Mouse (Mus musculus) CH12.LX (cell line): ENCODE measurements around the gene Gm17334. TPM values are rescaled to one million over a fixed set of nuclear protein-coding genes. Genes with fewer than 3 reads are reported as not detected.

Experiments used
- DNase-seq: peaks from one replicate; pipeline ENCODE4 v3.0.0-alpha.2; 2013; ENCODE audit errors: extremely low read depth
- H3K27ac ChIP-seq: 2 replicates; pipeline ENCODE4 v1.5.1; 2012; ENCODE audit warnings: low read depth, mild to moderate bottlenecking, control low read depth, moderate library complexity; ENCODE audit not compliant: insufficient read depth
- H3K27me3 ChIP-seq: replicated peaks from 2 replicates; pipeline ENCODE3; 2012; ENCODE audit warnings: inconsistent platforms
- H3K36me3 ChIP-seq, 2 experiments: replicated peaks in 1 of 2; 2 replicates each; pipeline versions ENCODE3 to v1.6.1; 2012; ENCODE audit warnings: inconsistent platforms in 1 of 2, low read length in 1 of 2, mild to moderate bottlenecking in 1 of 2, mixed read lengths in 1 of 2, moderate library complexity in 1 of 2; ENCODE audit not compliant: control insufficient read depth in 1 of 2, insufficient read depth in 1 of 2
- H3K4me1 ChIP-seq, 2 experiments: 2 replicates each; pipeline ENCODE4 v1.6.1; 2012; ENCODE audit warnings: inconsistent platforms in 1 of 2, moderate library complexity in 1 of 2; ENCODE audit not compliant: insufficient read depth in 2 of 2, control insufficient read depth in 1 of 2
- H3K4me2 ChIP-seq: 2 replicates; pipeline ENCODE4 v1.6.1; 2012; ENCODE audit warnings: low read depth, mild to moderate bottlenecking, control low read depth; ENCODE audit not compliant: poor library complexity, insufficient read depth, severe bottlenecking
- H3K4me3 ChIP-seq, 3 experiments: fragments of 150-350 bp in 1 of 3; sonication (generic) in 1 of 3; replicated peaks in 1 of 3; 2 replicates each; pipeline versions ENCODE3 to v1.5.1; 2011 to 2012; ENCODE audit warnings: low read depth in 2 of 3, low read length in 2 of 3, mild to moderate bottlenecking in 2 of 3, moderate library complexity in 2 of 3, control low read depth in 1 of 3, improper control_type of control experiment in 1 of 3, inconsistent platforms in 1 of 3, mixed read lengths in 1 of 3; ENCODE audit not compliant: poor library complexity in 1 of 3
- H3K79me2 ChIP-seq: replicated peaks from 2 replicates; pipeline ENCODE4 v1.6.1; 2012; ENCODE audit warnings: mild to moderate bottlenecking, moderate library complexity; ENCODE audit not compliant: control insufficient read depth, poor library complexity, insufficient read depth, severe bottlenecking; ENCODE audit errors: extremely low read depth
- H3K9ac ChIP-seq: 2 replicates; pipeline ENCODE4 v1.6.1; 2012; ENCODE audit warnings: low read depth, mild to moderate bottlenecking, control low read depth, moderate library complexity; ENCODE audit not compliant: insufficient read depth
- H3K9me3 ChIP-seq: replicated peaks from 2 replicates; pipeline ENCODE3; 2012; ENCODE audit warnings: low read length, inconsistent platforms, mixed read lengths
- BHLHE40 ChIP-seq: IDR thresholded peaks from 2 replicates; pipeline ENCODE4 v1.6.1; 2011; ENCODE audit warnings: mild to moderate bottlenecking, low read depth, low read length, improper control_type of control experiment
- CHD1 ChIP-seq: IDR thresholded peaks from 2 replicates; pipeline ENCODE4 v1.6.1; 2012; ENCODE audit warnings: low read depth, low read length, improper control_type of control experiment, inconsistent platforms
- CTCF ChIP-seq, 2 experiments: IDR thresholded peaks in 1 of 2; conservative IDR thresholded peaks in 1 of 2; 2 replicates each; pipeline ENCODE4 v1.5.1; 2011 to 2012; ENCODE audit warnings: low read depth in 2 of 2, low read length in 2 of 2, improper control_type of control experiment in 1 of 2, inconsistent platforms in 1 of 2, mild to moderate bottlenecking in 1 of 2, moderate library complexity in 1 of 2
- E2F4 ChIP-seq: IDR thresholded peaks from 2 replicates; pipeline ENCODE4 v1.6.1; 2011; ENCODE audit warnings: low read depth, low read length, improper control_type of control experiment; ENCODE audit not compliant: insufficient replicate concordance
- ELF1 ChIP-seq: IDR thresholded peaks from 2 replicates; pipeline ENCODE4 v1.6.1; 2014; ENCODE audit warnings: low read depth, mild to moderate bottlenecking, inconsistent platforms, low read length, improper control_type of control experiment
- ETS1 ChIP-seq: conservative IDR thresholded peaks from 2 replicates; pipeline ENCODE4 v1.6.1; 2012; ENCODE audit warnings: low read depth, mild to moderate bottlenecking, inconsistent platforms, low read length, improper control_type of control experiment, moderate library complexity
- GABPA ChIP-seq: IDR thresholded peaks from 2 replicates; pipeline ENCODE4 v1.6.1; 2012; ENCODE audit warnings: low read depth, low read length, improper control_type of control experiment, inconsistent platforms; ENCODE audit not compliant: insufficient replicate concordance
- MAFK ChIP-seq: IDR thresholded peaks from 2 replicates; pipeline ENCODE4 v1.6.1; 2011; ENCODE audit warnings: low read length, improper control_type of control experiment; ENCODE audit not compliant: insufficient replicate concordance
- MAX ChIP-seq: IDR thresholded peaks from 2 replicates; pipeline ENCODE4 v1.6.1; 2011; ENCODE audit warnings: low read length, improper control_type of control experiment
- MAZ ChIP-seq: IDR thresholded peaks from 2 replicates; pipeline ENCODE4 v1.6.1; 2012; ENCODE audit warnings: low read depth, mild to moderate bottlenecking, inconsistent platforms, low read length, improper control_type of control experiment, moderate library complexity
- MXI1 ChIP-seq: IDR thresholded peaks from 2 replicates; pipeline ENCODE4 v1.6.1; 2011; ENCODE audit warnings: mild to moderate bottlenecking, low read depth, low read length, improper control_type of control experiment
- MYC ChIP-seq: IDR thresholded peaks from 2 replicates; pipeline ENCODE4 v1.6.1; 2011; ENCODE audit warnings: low read depth, mild to moderate bottlenecking, improper control_type of control experiment, low read length
- NELFE ChIP-seq: IDR thresholded peaks from 2 replicates; pipeline ENCODE4 v1.6.1; 2011; ENCODE audit warnings: low read depth, low read length, improper control_type of control experiment
- NRF1 ChIP-seq: IDR thresholded peaks from 2 replicates; pipeline ENCODE4 v1.6.1; 2014; ENCODE audit warnings: low read depth, mild to moderate bottlenecking, inconsistent platforms, low read length, improper control_type of control experiment, moderate library complexity
- POLR2A ChIP-seq: IDR thresholded peaks from 2 replicates; pipeline ENCODE4 v1.6.1; 2011; ENCODE audit warnings: low read depth, mild to moderate bottlenecking, improper control_type of control experiment, low read length
- POLR2AphosphoS2 ChIP-seq: IDR thresholded peaks from 2 replicates; pipeline ENCODE4 v1.6.1; 2011; ENCODE audit warnings: low read depth, low read length, improper control_type of control experiment
- RAD21 ChIP-seq: IDR thresholded peaks from 2 replicates; pipeline ENCODE4 v1.6.1; 2011; ENCODE audit warnings: low read depth, mild to moderate bottlenecking, low read length, improper control_type of control experiment, moderate library complexity
- RCOR1 ChIP-seq: conservative IDR thresholded peaks from 2 replicates; pipeline ENCODE4 v1.6.1; 2012; ENCODE audit warnings: low read depth, mild to moderate bottlenecking, inconsistent platforms, low read length, improper control_type of control experiment
- SIN3A ChIP-seq: IDR thresholded peaks from 2 replicates; pipeline ENCODE4 v1.6.1; 2012; ENCODE audit warnings: low read length, improper control_type of control experiment, inconsistent platforms
- SMC3 ChIP-seq: IDR thresholded peaks from 2 replicates; pipeline ENCODE4 v1.6.1; 2011; ENCODE audit warnings: low read depth, low read length, improper control_type of control experiment
- TCF12 ChIP-seq: IDR thresholded peaks from 2 replicates; pipeline ENCODE4 v1.6.1; 2014; ENCODE audit warnings: low read depth, mild to moderate bottlenecking, inconsistent platforms, low read length, improper control_type of control experiment
- USF1 ChIP-seq: IDR thresholded peaks from 2 replicates; pipeline ENCODE4 v1.6.1; 2014; ENCODE audit warnings: low read depth, mild to moderate bottlenecking, inconsistent platforms, low read length, improper control_type of control experiment
- ZC3H11A ChIP-seq: IDR thresholded peaks from 2 replicates; pipeline ENCODE4 v1.6.1; 2012; ENCODE audit warnings: low read depth, mild to moderate bottlenecking, inconsistent platforms, low read length, improper control_type of control experiment
- ZKSCAN1 ChIP-seq: IDR thresholded peaks from 2 replicates; pipeline ENCODE4 v1.6.1; 2012; ENCODE audit warnings: low read depth, inconsistent platforms, low read length, improper control_type of control experiment, borderline replicate concordance
- dilution Hi-C: fragments of 300-500 bp; cut with MboI; formaldehyde crosslinking; loops from 2 replicates; pipeline ENCODE4 v1.14.3; 2020; ENCODE audit warnings: low sequenced_read_pairs; ENCODE audit not compliant: extremely low pct_unique_long_range_greater_than_20kb, extremely low pct_ligation_motif_present
- in situ Hi-C: fragments of 300-500 bp; cut with MboI; formaldehyde crosslinking; loops from 3 replicates; pipeline ENCODE4 v1.14.3; 2019; ENCODE audit warnings: low sequenced_read_pairs, low pct_ligation_motif_present, low pct_unique_long_range_greater_than_20kb, mixed read lengths
- polyA plus RNA-seq: library from polyadenylated mRNA; unstranded; fragments of >175 nt; gene quantifications from 2 replicates; pipeline ENCODE4 v1.2.1, GENCODE M21; 2012; ENCODE audit warnings: low read depth; ENCODE audit not compliant: insufficient read length
- total RNA-seq, 2 experiments: library from RNA; depleted of rRNA; stranded (reverse); fragments of 300-350 nt in 1 of 2; fragments of >200 nt in 1 of 2; gene quantifications; 2 replicates each; pipeline ENCODE4 v1.2.3; 2012 to 2014

The Gm17334 gene
- total and polyA plus RNA-seq, 3 experiments: 0.47 to 0.72 TPM; not detected in 1

DNA sequence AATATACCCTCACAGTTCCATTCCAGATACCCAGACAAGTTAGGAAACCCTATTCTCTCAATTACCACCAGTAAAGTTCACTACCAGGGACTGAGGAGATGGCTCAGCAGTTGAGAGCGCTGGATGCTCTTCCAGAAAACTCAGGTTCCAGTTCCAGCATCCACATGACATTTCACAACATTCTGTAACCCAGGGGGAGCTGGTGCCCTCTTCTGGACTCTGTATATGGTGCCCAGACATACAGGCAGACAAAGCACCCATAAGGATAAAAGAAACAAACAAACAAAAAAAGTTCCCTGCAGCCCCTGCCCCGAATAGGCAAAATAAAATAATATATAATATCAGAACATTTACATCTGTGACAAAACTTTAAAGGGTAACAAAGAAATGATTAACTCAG, 38.6 kb downstream of the Gm17334 start:
- Histone ChIP-seq H3K4me2 (peak overlapping the region; percentile 76; the same call in 1 of the 2 replicates), H3K9me3 (no peaks in the 10 kb centered on the region), H3K27me3 (no peaks in the 10 kb centered on the region), H3K36me3 (no peaks in the 10 kb centered on the region), H3K4me3 (peak overlapping the region in 1 of 3 experiments; percentile 43), H3K27ac (peak overlapping the region; percentile 54; the same call in 1 of the 2 replicates), H3K4me1 (peaks cover 8 to 38% of the 10 kb centered on the region in 2 experiments), H3K9ac (peak overlapping the region; percentile 41; the same call in 1 of the 2 replicates), H3K79me2 (no peaks in the 10 kb centered on the region)
- in situ Hi-C loops: no loop called here
- dilution Hi-C loops: no loop called here
- no peak for TF ChIP-seq ELF1
- peak; percentile 39 for TF ChIP-seq SMC3
- TF ChIP-seq RAD21: peak; percentile 53
- no peak for TF ChIP-seq MAZ
- peak; percentile 11 to 72; a peak in 2 of 4 replicates for TF ChIP-seq CTCF (conservative IDR thresholded peaks at IDR 0.05 in 1 of 2, IDR thresholded peaks at IDR 0.05 in 1 of 2; ENCODE audit: low read depth in 2 of 2, low read length in 2 of 2)
- TF ChIP-seq, all 38 proteins: peak for 3
- peak; percentile 58 for DNase-seq

DNA sequence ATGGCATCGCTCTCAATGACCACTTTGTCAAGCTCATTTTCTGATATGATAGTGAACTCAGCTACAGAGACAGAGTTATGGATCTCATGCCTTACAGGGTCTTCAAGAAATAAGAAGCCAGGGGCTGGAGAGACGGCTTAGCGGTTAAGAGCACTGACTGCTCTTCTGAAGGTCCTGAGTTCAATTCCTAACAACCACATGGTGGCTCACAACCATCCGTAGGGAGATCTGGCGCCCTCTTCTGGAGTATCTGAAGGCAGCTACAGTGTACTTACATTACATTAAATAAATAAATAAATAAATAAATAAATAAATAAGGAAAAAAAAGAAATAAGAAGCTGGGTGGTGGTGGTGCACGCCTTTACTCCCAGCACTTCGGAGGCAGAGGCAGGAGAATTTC, 39.2 kb downstream of the Gm17334 start:
- in situ Hi-C loops (no loop called here), dilution Hi-C loops (no loop called here)
- H3K27me3 ChIP-seq: no peaks in the 10 kb centered on the region
- H3K27ac ChIP-seq: no peak overlapping the region
- H3K9ac ChIP-seq: no peak overlapping the region
- no peaks in the 10 kb centered on the region for H3K9me3 ChIP-seq
- peaks cover 8 to 38% of the 10 kb centered on the region in 2 experiments for H3K4me1 ChIP-seq
- H3K4me2 ChIP-seq: no peak overlapping the region
- TF ChIP-seq E2F4 (no peak), MAX (no peak), MXI1 (peak; percentile 14; the same call in 1 of the 2 replicates), SIN3A (no peak), ETS1 (no peak), MYC (peak; percentile 51; the same call in 1 of the 2 replicates), CHD1 (no peak), POLR2AphosphoS2 (no peak), BHLHE40 (no peak), RAD21 (peak; percentile 12), POLR2A (no peak), NRF1 (no peak), NELFE (no peak), CTCF (conservative IDR thresholded peaks at IDR 0.05 in 1 of 2, IDR thresholded peaks at IDR 0.05 in 1 of 2; ENCODE audit: low read depth in 2 of 2, low read length in 2 of 2) (peak; percentile 16 to 63; a peak in 2 of 4 replicates), RCOR1 (no peak), GABPA (no peak), SMC3 (peak; percentile 8; the same call in 1 of the 2 replicates), ELF1 (no peak), ZC3H11A (no peak), ZKSCAN1 (no peak), TCF12 (no peak), USF1 (no peak), MAFK (no peak)
- DNase-seq: peak; percentile 58
- no peaks in the 10 kb centered on the region for H3K79me2 ChIP-seq
- no peaks in the 10 kb centered on the region for H3K36me3 ChIP-seq
- H3K4me3 ChIP-seq: no peak overlapping the region
